Mouse (Mus musculus) urinary bladder, postnatal 10 days (tissue): Measurements from ENCODE around the gene Vmn1r26.
"Not testable (repeated sequence)": the region's sequence is repeated elsewhere in the genome, so short reads cannot be mapped to it uniquely, and the experiment has no call there.

Experiments
- DNase-seq: peaks from one replicate; pipeline ENCODE4 v3.0.0; 2022; ENCODE audit warnings: low spot score

Gene Vmn1r26

DNA sequence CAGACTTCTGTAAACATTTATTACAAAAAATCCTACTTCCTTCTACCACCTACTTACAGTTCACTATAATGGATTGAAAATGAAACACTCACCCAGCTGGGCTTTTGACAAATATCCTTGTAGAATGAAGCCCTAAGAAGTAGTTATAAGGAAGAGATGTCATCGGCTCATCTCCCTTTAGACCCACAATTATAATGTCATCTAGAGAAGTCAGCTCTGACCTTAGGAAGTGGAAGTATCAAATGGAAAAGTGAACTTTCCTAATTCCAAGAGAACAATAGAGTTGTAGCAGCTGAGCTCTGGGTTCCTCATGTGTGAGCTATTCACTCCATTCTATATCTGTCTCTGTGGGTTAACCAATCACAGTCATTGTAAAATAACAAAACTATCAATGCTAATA is at the start of gene Vmn1r26:
Gene Vmn1r26, minus strand, starts transcription at position 101 of the 400 bp plus-strand sequence.
- DNase-seq, result no peak

DNA sequence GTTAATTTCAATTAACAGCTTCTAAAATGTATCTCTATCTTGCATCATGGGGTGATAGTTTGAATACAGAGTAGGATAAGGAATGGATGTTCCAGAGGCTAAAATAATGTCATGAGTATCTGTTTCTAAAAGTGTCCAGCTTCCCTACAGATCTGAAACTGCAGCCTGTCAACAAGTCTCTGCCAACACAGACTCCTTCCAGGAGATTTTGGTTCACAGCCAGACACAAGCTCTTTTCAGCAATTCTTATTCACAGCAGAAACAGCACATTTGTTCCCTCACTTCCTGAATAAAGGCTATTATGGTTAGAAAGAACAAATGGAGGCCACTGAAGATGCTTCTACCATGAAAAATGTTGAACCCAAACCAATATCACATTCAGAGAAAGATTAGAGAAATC is 29.1 kb upstream of the Vmn1r26 start:
- no peak for DNase-seq

DNA sequence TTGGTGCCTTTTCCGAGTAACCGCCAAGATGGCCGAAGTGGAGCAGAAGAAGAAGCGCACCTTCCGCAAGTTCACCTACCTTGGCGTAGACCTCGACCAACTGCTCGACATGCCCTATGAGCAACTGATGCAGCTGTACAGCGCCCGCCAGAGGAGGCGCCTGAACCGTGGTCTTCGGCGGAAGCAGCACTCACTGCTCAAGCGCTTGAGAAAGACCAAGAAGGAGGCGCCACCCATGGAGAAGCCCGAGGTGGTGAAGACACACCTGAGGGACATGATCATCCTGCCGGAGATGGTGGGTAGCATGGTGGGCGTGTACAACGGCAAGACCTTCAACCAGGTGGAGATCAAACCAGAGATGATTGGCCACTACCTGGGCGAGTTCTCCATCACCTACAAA is 2.5 kb upstream of the Vmn1r26 start:
- not testable (repeated sequence) for DNase-seq

DNA sequence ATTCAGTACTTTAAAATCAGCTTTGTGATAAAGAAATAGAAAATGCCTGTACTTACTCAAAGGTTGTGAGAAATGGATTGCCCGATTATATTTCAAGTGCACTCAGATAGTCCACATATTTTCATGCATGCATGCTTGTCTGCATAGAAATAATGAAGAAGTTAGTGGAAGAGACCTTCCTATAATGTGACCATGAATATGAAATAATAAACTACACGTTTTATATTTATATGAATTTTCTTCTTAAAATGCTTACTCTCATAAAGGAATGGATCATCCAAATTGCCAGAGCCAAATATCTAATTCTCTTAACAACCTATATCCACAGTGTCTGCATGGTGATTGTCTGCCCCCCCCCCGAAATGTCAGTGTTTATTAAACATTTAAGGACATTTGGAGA is 34.2 kb downstream of the Vmn1r26 start, which contains the start of gene Vmn1r25:
Gene Vmn1r25, minus strand, starts transcription at position 101 of the 400 bp plus-strand sequence.
- no peak for DNase-seq

DNA sequence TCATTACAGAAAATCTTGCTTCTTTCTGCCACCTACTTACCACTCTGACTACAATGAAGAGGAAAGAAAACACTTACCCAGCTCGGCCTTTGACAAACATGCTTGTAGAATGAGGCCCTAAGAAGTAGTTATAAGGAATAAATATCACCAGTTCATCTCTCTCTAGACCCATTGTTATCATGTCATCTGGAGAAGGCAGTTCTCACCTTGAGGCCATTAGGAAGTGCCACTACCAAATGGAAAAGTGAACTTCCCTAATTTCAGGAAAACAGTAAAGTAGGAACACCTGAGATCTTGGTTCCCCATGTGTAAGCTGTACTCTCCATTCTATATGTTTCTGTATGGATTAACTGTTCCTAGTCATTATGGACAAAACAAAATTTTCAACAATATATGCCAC is 53.6 kb downstream of the Vmn1r26 start, which contains the start of gene Vmn1r24:
Gene Vmn1r24, minus strand, starts transcription at position 101 of the 400 bp plus-strand sequence.
- not testable (repeated sequence) for DNase-seq
